In the genomic region with DNA sequence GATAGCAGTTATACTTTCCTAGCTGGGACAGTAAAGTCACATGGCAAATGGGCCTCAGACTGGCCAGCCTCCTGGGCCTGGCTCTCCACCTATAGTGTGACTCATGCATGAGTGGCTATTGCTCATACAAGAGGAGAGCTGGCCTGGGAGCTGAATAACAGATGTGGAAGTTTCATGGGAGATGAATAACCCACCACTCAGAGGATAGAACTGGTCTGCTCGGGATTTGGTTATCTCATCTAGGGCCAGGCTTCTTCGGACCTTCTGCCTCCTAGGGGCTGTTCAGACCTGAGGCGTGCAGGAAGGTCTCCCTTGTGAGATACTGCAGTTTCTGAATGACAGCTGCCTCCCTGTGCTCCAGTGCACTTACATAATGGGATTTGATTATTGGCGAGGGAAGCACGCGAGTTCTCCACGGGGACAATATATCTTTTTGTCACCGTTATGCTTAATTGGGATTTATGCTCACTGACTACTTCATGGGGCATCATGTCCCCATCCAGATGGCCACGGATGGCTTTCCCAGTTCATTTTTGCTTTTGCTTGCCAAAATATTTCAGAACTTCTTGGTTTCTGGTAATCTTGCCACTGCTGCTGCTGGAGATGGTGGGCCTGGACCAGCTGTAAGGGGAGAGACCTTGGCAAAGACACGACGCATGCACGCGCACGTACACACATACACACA, we compare ENCODE assay signal across 10 mouse cellular contexts.
DNase-seq lines count a peak whose midpoint lies in the region; ATAC-seq lines count a peak whose summit lies in the region.
"Had no signal": no experiment of that assay in that cellular context is flagged by ENCODE, and none has a peak within 500 bp of the region (broad histone marks: within the 10 kb centered on the region; RNA-seq: fewer than 3 reads in every experiment).

No protein-coding gene starts in this region.

- H3K4me2 ChIP-seq in forebrain, embryonic 15.5 days (replicated peaks), result no peak overlapping the region
- H3K4me2 ChIP-seq: heart, embryonic 13.5 days; liver, embryonic 13.5 days had no signal

- H3K4me3 ChIP-seq in forebrain, embryonic 15.5 days, result no peak overlapping the region
- H3K4me3 ChIP-seq: heart, embryonic 13.5 days; liver, embryonic 13.5 days had no signal

- peaks cover 75% of the 10 kb centered on the region for H3K36me3 ChIP-seq in forebrain, embryonic 15.5 days

- H3K9ac ChIP-seq in forebrain, embryonic 15.5 days (replicated peaks), result no peak overlapping the region
- H3K9ac ChIP-seq: heart, embryonic 13.5 days; liver, embryonic 13.5 days had no signal

- ATAC-seq in forebrain, embryonic 15.5 days (replicated peaks), result peak; percentile 73

- no peaks in the 10 kb centered on the region for H3K9me3 ChIP-seq in forebrain, embryonic 15.5 days
- H3K9me3 ChIP-seq: heart, embryonic 13.5 days; liver, embryonic 13.5 days had no signal

- 37% methylated on average over 14 of the region's 14 CpGs for WGBS in forebrain, embryonic 15.5 days

- H3K27ac ChIP-seq in forebrain, embryonic 15.5 days (replicated peaks), result peak overlapping the region; percentile 89
- H3K27ac ChIP-seq: heart, embryonic 13.5 days; liver, embryonic 13.5 days had no signal

- peaks cover 16% of the 10 kb centered on the region for H3K4me1 ChIP-seq in forebrain, embryonic 15.5 days
- H3K4me1 ChIP-seq: heart, embryonic 13.5 days; liver, embryonic 13.5 days had no signal

- no peaks in the 10 kb centered on the region for H3K27me3 ChIP-seq in forebrain, embryonic 15.5 days
- H3K27me3 ChIP-seq: heart, embryonic 13.5 days; liver, embryonic 13.5 days had no signal

- peak; percentile 16 to 20 for DNase-seq in cerebellum, postnatal 14 days
- DNase-seq in cerebellum, postnatal 36 days, result no peak
- peak; percentile 96 for DNase-seq in 3T3-L1 (ENCODE audit: low read depth, low spot score)
- peak; percentile 65 for DNase-seq in layer of hippocampus, adult 9-11 months
- no peak for DNase-seq in spleen, adult 12 weeks (ENCODE audit: low spot score)
- no peak for DNase-seq in thymus, postnatal 25 days
- DNase-seq in left cerebral cortex, adult 11 months (ENCODE audit: low spot score), result no peak
- DNase-seq: liver, embryonic 13.5 days had no signal

Comparison
In these comparisons a context has a peak if more than half of its experiments do, and no peak if none do; other contexts are left out.
1. DNase-seq: peak in cerebellum, postnatal 14 days (2 of 2), 3T3-L1 (single experiment) and layer of hippocampus, adult 9-11 months (single experiment); none in cerebellum, postnatal 36 days (0 of 2), spleen, adult 12 weeks (single experiment), thymus, postnatal 25 days (single experiment) and left cerebral cortex, adult 11 months (single experiment).